Mouse (Mus musculus): ENCODE data around the gene Bptf. TPM values are rescaled to one million over a fixed set of nuclear protein-coding genes. Genes with fewer than 3 reads are reported as not detected.
"Not testable (repeated sequence)": the region's sequence is repeated elsewhere in the genome, so short reads cannot be mapped to it uniquely, and the experiment has no call there.

Gene Bptf
- total RNA-seq, 2 experiments from 2014 or later: 54.1 to 65.4 TPM

- no peak for ATAC-seq (replicated peaks; ENCODE audit: low FRiP score, poor library complexity, severe bottlenecking)
Measured at GRCm38 (mm10) chr11:107024406-107024805, 107.5 kb downstream of the Bptf start.

- ATAC-seq (replicated peaks; ENCODE audit: low FRiP score, poor library complexity, severe bottlenecking): no peak
Measured at GRCm38 (mm10) chr11:107022050-107022683, 109.8 kb downstream of the Bptf start.

- not testable (repeated sequence) for ATAC-seq (replicated peaks; ENCODE audit: low FRiP score, poor library complexity, severe bottlenecking)
Measured at GRCm38 (mm10) chr11:107019722-107020121, 112.2 kb downstream of the Bptf start.

- ATAC-seq (replicated peaks; ENCODE audit: low FRiP score, poor library complexity, severe bottlenecking): no peak
Measured at GRCm38 (mm10) chr11:107019318-107019717, 112.6 kb downstream of the Bptf start.

GRCm38 (mm10) chr11:107018606-107019005 lies 113.3 kb downstream of the Bptf start:
- ATAC-seq (replicated peaks; ENCODE audit: low FRiP score, poor library complexity, severe bottlenecking): peak; percentile 62; the same call in 1 of the 2 replicates

GRCm38 (mm10) chr11:107017339-107017886 lies 114.5 kb downstream of the Bptf start:
- ATAC-seq (replicated peaks; ENCODE audit: low FRiP score, poor library complexity, severe bottlenecking): no peak

- ATAC-seq (replicated peaks; ENCODE audit: low FRiP score, poor library complexity, severe bottlenecking): no peak
Measured at GRCm38 (mm10) chr11:107016893-107017292, 115.0 kb downstream of the Bptf start.

- not testable (repeated sequence) for ATAC-seq (replicated peaks; ENCODE audit: low FRiP score, poor library complexity, severe bottlenecking)
Measured at GRCm38 (mm10) chr11:107015535-107016187, 116.3 kb downstream of the Bptf start.

GRCm38 (mm10) chr11:107014597-107015309 lies 117.2 kb downstream of the Bptf start:
- ATAC-seq (replicated peaks; ENCODE audit: low FRiP score, poor library complexity, severe bottlenecking): no peak

- ATAC-seq (replicated peaks; ENCODE audit: low FRiP score, poor library complexity, severe bottlenecking): no peak
Measured at GRCm38 (mm10) chr11:107014020-107014585, 117.8 kb downstream of the Bptf start.

- ATAC-seq (replicated peaks; ENCODE audit: low FRiP score, poor library complexity, severe bottlenecking): peak; percentile 95
Measured at GRCm38 (mm10) chr11:107012324-107013017, 119.5 kb downstream of the Bptf start.

- 0 out of 2 replicates have a peak, but pooled peaks have one; percentile 16 for ATAC-seq (replicated peaks; ENCODE audit: low FRiP score, poor library complexity, severe bottlenecking)
Measured at GRCm38 (mm10) chr11:107011669-107012323, 120.1 kb downstream of the Bptf start.

GRCm38 (mm10) chr11:107011171-107011570 lies 120.8 kb downstream of the Bptf start:
- ATAC-seq (replicated peaks; ENCODE audit: low FRiP score, poor library complexity, severe bottlenecking): no peak

- no peak for ATAC-seq (replicated peaks; ENCODE audit: low FRiP score, poor library complexity, severe bottlenecking)
Measured at GRCm38 (mm10) chr11:107010447-107010846, 121.5 kb downstream of the Bptf start.

GRCm38 (mm10) chr11:107005538-107005937 lies 126.4 kb downstream of the Bptf start:
- ATAC-seq (replicated peaks; ENCODE audit: low FRiP score, poor library complexity, severe bottlenecking): no peak

GRCm38 (mm10) chr11:107001760-107002675 lies 129.9 kb downstream of the Bptf start:
- ATAC-seq (replicated peaks; ENCODE audit: low FRiP score, poor library complexity, severe bottlenecking): no peak

- ATAC-seq (replicated peaks; ENCODE audit: low FRiP score, poor library complexity, severe bottlenecking): no peak
Measured at GRCm38 (mm10) chr11:106999949-107000513, 131.9 kb downstream of the Bptf start.

Data from erythroid progenitor cell, adult 5-6 weeks (primary cell).